Mouse (Mus musculus) cortical plate, adult 2 months (tissue): ENCODE results near the gene Ntn1. TPM values are rescaled to one million over a fixed set of nuclear protein-coding genes. Genes with fewer than 3 reads are reported as not detected.

ENCODE experiments used
- H3K27ac ChIP-seq: fragments of 200-500 bp; 2 replicates; pipeline ENCODE4 v1.5.1; 2012; ENCODE audit warnings: low read length, control low read depth, inconsistent platforms; ENCODE audit not compliant: insufficient read depth
- H3K4me1 ChIP-seq: fragments of 200-500 bp; 2 replicates; pipeline ENCODE4 v1.6.1; 2011; ENCODE audit warnings: low read length; ENCODE audit not compliant: control insufficient read depth, insufficient read depth
- H3K4me3 ChIP-seq: fragments of 200-500 bp; 2 replicates; pipeline ENCODE4 v1.5.1; 2011; ENCODE audit warnings: mild to moderate bottlenecking, low read length, control low read depth; ENCODE audit not compliant: insufficient read depth
- CTCF ChIP-seq: fragments of 200-500 bp; IDR thresholded peaks from 2 replicates; pipeline ENCODE4 v1.5.1; 2011; ENCODE audit warnings: mild to moderate bottlenecking, control low read depth, low read length; ENCODE audit not compliant: insufficient read depth; ENCODE audit errors: extremely low read depth
- POLR2A ChIP-seq: fragments of 200-500 bp; IDR thresholded peaks from 2 replicates; pipeline ENCODE4 v1.6.1; 2011; ENCODE audit warnings: mild to moderate bottlenecking, low read length, control low read depth; ENCODE audit not compliant: insufficient read depth; ENCODE audit errors: extremely low read depth
- polyA plus RNA-seq: library from polyadenylated mRNA; depleted of rRNA; stranded (reverse); fragments of >200 nt; gene quantifications from 2 replicates; pipeline ENCODE4 v1.2.3, GENCODE M21; 2012

The Ntn1 gene
- polyA plus RNA-seq, 1 experiment, result 5.0 TPM

DNA sequence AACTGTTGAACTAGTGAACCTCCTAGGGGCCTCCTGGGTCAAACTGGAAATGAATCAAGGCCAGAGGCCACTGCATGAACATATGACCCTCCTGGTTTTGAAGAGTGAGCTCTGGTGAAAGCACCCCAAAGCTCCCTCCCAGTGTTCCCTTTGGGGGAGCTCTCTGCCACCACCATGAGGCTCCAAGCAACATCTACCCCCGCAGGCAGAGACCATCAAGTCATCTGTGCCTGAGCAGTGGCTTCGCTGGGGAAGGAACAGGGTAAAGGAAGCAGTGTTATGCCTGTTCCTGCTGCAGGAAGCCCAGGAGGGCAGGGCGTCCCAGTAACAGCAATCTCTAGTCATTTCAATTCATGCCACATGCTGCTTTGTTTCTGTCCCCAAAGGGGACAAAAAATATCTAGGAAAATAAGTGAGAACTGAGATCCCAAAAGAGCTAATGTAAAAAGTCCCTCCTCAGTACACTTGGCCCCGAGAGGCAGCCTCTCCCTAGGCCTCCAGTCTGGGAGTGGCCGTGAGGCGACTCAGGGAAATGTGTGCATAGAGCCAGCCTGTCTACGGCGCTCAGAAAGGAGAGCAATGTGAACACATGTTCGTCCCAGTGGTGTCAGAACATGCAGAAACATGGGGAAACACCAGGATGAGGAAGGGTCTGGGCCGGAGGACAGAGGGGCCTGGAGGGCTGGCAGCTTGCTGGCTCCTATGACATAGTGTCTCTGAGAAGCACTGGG lies 139.3 kb downstream of the Ntn1 start:
- H3K4me1 ChIP-seq, result no peaks in the 10 kb centered on the region
- TF ChIP-seq POLR2A, result no peak
- no peak overlapping the region for H3K4me3 ChIP-seq
- H3K27ac ChIP-seq, result peak overlapping the region; percentile 28; the same call in 1 of the 2 replicates

DNA sequence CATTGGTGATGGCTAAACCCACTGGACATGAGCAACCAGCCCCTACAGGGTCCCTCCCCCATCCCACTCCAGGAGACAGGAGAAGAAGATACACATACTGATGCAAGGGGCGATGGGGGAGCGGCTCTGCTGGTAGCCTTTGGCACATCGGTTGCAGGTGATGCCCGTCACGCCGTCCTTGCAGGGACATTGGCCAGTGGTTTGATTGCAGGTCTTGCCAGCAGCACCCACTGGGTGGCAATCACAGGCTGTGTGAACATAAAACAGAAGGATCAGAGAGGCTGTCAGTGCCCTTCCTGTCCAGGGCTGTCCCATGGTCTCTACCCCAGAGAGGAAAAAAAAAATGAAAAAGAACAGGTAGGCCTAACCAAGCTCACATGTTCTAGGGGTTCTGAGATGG lies 140.2 kb downstream of the Ntn1 start:
- Histone ChIP-seq H3K4me3 (no peak overlapping the region), H3K27ac (no peak overlapping the region), H3K4me1 (no peaks in the 10 kb centered on the region)
- TF ChIP-seq POLR2A, result no peak
- no peak for TF ChIP-seq CTCF

DNA sequence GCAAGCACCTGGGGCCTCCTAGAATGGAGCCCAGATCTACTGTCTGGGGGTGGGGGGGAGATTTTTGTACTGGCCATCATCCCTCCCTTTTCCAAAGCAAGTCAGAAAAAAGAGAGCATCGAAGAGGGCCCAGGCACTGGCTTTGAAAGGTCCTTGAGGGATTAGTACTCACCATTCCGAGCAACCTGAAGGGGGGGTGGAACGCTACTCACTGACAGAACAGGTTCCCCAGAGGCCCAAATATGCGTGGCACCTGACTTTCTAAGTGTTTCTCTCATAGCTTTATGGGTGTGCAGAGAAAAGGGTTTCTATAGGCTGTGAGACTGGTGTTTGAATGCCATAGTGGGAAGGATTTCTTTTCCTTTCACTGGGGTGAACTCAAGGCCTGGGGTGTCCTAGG lies 142.1 kb downstream of the Ntn1 start:
- Histone ChIP-seq H3K27ac (no peak overlapping the region), H3K4me3 (no peak overlapping the region), H3K4me1 (no peaks in the 10 kb centered on the region)
- TF ChIP-seq CTCF (no peak), POLR2A (no peak)

DNA sequence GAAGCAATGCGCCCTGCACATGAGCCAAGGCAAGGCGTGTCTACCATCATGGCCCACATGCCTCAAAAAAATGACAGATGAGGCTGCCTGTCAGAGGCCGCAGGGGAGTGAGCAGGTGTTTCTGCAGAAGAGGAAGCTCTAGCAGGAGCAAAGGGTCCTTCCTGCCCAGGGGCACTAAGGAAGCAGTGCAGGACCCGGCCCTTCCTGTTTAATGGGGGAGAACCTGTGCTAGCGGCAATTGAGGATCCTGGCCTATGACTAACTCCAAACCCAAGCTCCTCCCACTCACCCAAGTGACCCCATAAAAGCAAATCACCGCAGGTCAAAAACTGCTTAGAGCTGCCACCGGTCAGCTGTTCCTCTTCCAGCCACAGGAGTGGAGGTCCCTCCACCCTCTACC lies 147.1 kb downstream of the Ntn1 start:
- H3K4me1 ChIP-seq, result no peaks in the 10 kb centered on the region
- H3K4me3 ChIP-seq, result no peak overlapping the region
- TF ChIP-seq POLR2A, result no peak
- TF ChIP-seq CTCF, result no peak
- H3K27ac ChIP-seq, result no peak overlapping the region

DNA sequence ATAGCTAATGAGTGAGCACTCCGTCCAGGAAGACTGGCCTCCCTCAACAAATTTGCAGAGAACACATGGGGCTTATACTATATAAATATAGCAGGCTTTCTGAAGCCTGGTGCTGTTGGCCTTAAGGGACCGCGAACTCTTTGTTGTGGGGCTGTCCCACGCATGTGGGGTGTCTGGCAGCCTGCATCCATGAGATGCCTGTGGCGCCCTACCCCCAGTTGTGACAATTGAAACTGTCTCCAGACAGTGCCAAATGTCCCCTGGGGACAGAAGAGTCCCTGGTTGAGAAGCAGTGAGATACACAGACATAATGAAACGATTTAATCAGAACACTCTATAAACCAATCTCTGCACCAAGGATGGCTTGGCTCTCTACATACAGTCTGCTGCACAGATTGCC lies 150.5 kb downstream of the Ntn1 start:
- H3K27ac ChIP-seq, result no peak overlapping the region
- no peaks in the 10 kb centered on the region for H3K4me1 ChIP-seq
- no peak overlapping the region for H3K4me3 ChIP-seq
- TF ChIP-seq CTCF (no peak), POLR2A (no peak)

DNA sequence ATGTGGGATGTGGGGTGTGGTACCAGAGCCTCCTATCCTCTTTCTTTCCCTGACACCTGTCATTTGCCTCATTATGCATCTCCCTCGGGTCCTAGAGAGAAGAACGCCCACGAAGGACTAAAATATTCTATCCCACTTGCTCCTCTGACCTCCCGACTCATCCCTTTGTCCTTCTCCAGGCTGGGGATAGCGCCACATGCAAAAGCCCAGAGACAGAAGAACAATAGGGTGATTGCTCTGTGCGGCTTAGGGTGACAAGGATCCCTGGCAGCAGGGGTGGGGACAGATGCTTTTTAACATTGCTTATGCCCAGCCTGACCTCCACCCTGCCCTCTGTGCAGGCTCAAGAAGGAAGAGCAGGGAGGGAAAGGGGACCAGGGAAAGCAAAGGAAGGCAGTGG lies 152.7 kb downstream of the Ntn1 start:
- no peak overlapping the region for H3K4me3 ChIP-seq
- H3K27ac ChIP-seq, result no peak overlapping the region
- no peak for TF ChIP-seq POLR2A
- no peak for TF ChIP-seq CTCF
- H3K4me1 ChIP-seq, result no peaks in the 10 kb centered on the region

DNA sequence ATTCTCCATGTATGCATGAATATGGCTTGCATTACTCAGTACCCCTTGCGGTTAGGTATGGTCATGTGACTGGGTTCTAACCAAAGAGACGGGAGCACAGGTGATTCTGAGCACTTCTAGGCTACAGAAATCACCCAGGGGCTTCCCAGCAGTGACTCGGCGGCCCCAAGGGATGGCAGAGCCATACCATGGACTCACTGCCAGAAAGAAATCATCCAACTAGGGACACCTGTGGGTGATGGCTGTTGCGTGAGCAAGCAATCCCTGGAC lies 155.7 kb downstream of the Ntn1 start:
- TF ChIP-seq POLR2A (no peak), CTCF (no peak)
- Histone ChIP-seq H3K4me3 (no peak overlapping the region), H3K4me1 (no peaks in the 10 kb centered on the region), H3K27ac (no peak overlapping the region)

DNA sequence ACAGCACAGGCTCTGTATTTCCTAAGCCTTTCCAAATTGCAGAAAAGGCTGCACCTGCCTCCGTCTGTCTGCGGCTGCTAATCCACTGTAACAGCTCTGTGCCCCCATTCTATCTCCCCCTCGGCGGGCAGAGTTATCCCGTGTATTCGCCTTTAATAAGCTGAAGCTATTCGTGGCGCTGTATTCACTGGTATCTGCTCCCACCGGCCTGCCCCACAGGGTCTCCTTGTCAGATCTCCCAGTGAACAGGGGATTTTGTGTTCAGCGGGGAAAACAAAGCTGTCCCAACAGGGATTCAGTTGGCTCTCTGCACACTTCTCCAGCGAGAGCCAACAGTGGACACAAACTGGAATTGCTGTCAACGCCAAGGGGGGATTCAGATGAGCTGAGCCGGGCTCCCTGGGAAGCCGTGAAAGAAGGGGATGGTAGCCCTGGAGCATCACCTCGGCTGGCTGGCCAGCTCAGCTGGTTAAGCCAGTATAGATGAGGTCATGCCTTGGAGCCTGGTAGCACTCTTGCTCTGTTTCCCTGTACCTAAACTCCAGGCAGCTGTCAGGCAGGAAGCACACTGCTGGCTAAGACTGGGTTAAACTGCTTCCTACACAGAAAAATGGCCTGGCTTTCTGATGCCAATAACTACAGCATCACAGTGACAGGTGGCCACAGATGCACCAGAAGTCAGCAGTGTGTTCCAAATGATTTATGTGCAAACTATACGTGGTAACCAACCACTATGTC lies 156.2 kb downstream of the Ntn1 start:
- TF ChIP-seq POLR2A (no peak), CTCF (no peak)
- no peaks in the 10 kb centered on the region for H3K4me1 ChIP-seq
- no peak overlapping the region for H3K27ac ChIP-seq
- no peak overlapping the region for H3K4me3 ChIP-seq

DNA sequence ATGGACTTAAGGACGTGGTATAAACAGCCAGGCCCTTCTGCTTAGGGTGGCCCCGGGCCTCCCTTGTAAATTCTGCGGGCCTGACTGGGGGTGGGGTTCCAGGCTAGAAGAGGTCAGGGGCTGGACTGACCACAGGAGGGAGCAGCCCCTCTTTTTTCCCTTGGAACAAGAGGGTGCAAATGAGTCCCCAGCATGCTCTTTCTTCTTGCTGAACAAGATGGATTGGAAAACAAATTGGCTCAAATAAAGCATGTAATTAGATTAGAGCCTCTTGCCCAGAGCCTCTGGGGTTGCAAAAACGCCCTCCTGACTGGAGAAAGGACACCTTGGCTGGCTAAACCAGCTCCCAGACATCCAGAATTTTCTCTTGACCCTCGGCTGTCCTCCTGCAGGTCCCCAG lies 160.9 kb downstream of the Ntn1 start:
- Histone ChIP-seq H3K27ac (no peak overlapping the region), H3K4me1 (no peaks in the 10 kb centered on the region), H3K4me3 (no peak overlapping the region)
- TF ChIP-seq CTCF (no peak), POLR2A (no peak)

DNA sequence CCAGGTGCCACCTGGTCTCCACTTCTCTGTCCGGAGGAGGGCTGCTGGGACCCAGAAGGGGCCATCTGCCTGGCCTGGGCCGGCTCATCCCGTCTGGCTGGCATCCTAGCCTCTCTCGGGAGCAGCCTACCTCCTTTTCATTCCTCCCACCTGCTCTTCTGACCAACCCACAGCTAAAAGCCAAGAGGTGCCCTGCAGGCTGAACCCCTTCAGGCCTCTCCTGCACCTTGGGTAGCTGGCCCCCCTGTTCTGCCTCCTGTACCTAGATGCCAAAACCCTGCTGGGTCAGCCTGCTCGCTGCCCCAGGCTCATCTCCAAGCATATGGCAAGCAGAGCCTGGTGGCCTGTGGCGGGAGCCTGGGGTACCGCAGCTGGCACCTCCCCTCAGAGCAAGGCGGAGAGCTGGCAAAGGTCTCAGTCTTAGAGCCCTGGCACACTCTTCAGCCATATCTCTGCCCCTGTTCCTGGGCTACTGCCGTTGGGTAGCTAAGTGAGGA lies 167.1 kb downstream of the Ntn1 start:
- H3K4me3 ChIP-seq, result no peak overlapping the region
- no peak for TF ChIP-seq POLR2A
- TF ChIP-seq CTCF, result no peak
- no peaks in the 10 kb centered on the region for H3K4me1 ChIP-seq
- H3K27ac ChIP-seq, result no peak overlapping the region
